Mouse (Mus musculus): ENCODE measurements around the gene Acad12. TPM values are rescaled to one million over a fixed set of nuclear protein-coding genes. Genes with fewer than 3 reads are reported as not detected.
A peak's percentile ranks its signal among the peaks of the same experiment; 100 is the strongest.
"Not testable (repeated sequence)": the region's sequence is repeated elsewhere in the genome, so short reads cannot be mapped to it uniquely, and the experiment has no call there.

Gene Acad12
- total RNA-seq, 2 experiments from 2014 or later: 1.5 to 4.5 TPM

DNA sequence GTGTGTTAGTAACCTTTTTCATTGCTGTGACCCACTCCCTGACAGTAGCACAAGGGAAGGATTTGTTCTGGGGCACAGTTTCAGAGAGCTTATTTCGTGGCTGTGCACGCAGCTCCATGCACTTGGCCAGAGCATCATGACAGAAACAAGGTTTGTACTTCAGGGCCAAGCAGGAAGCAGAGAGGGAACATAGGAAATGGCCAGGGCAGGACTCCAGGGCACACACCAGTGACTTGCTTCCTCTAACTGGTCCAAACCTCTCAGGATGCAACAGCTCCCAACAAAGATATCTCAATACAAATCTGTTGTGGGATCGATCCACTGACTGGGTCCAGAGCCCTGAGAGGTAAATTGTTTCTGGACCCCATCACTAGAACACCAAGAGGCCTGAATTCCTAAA lies 3.8 kb downstream of the Acad12 start:
- not testable (repeated sequence) for ATAC-seq (replicated peaks; ENCODE audit: poor library complexity)

DNA sequence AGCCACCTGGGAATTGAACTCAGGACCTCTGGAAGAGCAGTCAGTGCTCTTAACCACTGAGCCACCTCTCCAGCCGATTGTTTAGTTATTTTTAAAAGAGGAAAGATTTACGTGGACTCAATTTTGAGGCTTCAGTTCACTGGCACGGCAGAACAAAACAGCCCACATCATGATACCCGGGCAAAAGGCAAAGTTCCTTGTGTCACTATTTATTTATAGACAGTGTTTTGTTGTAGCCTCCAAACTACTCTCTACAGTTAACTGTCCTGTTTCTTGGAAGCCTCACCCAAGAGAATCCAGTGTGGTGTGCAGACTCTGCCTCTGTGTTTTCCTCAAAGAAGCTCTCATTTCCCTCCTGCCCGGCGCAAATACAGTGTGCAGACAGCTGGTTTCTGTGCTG lies 6.7 kb downstream of the Acad12 start:
- no peak for ATAC-seq (replicated peaks; ENCODE audit: poor library complexity)

DNA sequence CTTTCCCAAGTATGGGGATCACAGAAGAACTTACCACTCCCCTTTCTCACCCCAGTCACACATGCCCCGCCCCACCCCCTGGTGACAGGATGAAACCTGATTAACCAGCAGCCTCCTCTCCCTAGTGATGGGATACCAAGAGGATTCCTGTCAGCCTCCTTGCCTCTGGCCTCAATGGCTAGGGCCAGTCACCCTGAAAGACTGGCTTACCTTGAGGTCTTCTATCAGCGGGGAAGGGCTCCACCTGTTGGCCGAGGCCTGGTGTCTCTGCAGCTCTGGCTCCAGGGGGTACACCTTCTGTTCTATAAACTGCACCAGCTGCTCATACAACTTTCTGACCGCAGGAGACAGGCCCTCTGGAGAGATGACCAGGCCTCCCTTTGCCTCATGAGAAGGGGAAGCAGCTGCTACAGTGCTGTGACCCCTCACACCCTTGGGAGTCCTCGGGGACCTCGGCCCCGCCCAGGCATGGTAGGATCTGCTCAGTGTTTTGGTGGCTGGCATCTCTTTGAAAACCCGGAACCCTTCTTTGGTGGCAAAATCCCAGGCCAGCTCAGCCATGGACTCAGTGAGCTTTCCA lies 9.1 kb downstream of the Acad12 start:
- ATAC-seq (replicated peaks; ENCODE audit: poor library complexity): peak; percentile 52

DNA sequence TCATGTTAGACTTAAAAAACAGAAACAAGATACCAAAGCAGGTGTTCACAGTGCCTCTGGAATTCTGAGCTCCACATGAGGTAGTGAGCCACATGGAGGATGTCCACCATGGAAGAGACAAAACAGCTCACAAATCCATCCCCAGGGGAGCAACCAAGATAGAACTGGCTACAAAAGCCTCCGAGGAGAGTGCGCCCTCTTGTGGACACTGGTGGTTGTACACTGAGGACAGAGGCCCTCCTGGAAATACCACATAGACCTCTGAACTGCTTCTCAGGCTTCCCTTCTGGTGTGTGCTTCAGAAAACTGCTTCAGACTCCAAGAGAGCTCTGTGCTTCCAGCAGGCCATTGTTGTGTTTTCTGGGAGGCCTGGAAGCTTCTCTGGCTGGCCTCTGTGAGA lies 12.6 kb downstream of the Acad12 start:
- ATAC-seq (replicated peaks; ENCODE audit: poor library complexity): peak; percentile 86

DNA sequence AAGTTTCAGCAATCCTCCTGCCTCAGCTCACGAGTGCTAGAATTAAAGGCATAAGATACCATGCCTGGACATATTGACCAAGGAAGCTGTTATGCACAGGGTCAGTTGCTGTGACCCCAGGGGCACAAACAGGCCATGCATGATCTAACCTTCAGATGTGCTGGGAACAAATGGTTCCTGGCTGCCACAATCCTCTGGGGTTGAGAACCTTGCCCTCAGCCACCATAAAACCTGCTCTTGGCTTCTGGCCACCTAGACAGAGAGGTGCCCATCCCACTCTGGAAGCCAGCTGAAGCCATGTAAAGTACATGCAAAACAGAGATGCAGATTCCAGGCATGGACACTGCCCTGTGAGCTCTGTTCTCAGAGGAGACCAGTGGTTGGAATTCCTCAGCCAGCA lies 14.9 kb downstream of the Acad12 start:
- ATAC-seq (replicated peaks; ENCODE audit: poor library complexity): not testable (repeated sequence)

DNA sequence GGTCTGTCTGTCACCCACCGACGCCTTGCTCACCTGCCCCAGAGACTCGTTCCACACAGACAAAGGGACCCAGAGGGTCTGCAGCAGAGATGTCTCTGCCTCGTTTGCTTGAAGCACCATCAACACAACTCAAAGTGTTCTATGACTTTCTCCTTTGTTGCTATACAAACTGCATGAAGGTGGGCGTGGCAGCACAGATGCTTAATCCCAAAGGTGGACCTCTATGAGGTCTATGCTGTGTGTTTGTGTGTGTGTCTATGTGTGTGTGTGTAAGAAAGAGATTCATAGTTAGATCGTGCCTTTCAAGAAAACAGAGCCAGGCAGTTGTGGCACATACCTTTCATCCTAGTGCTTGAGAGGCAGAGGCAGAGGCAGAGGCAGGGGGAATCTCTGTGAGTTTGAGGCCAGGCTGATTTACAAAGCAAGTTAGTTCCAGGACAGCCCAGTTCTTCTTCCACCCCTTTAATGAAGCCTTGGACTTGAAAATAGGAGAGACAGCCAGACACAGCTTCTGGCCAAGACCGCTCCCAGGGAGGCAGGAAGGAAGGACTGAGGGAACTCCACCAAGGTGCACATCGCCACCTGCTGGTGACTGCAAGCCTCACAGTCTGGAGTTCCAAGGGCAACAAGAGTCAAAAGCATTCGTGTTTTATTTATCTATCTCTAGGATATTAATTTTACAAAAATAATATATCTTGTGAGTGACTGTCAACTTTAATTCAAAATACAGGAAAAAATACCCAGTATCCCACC lies 17.0 kb downstream of the Acad12 start:
- peak; percentile 93 for ATAC-seq (replicated peaks; ENCODE audit: poor library complexity)

DNA sequence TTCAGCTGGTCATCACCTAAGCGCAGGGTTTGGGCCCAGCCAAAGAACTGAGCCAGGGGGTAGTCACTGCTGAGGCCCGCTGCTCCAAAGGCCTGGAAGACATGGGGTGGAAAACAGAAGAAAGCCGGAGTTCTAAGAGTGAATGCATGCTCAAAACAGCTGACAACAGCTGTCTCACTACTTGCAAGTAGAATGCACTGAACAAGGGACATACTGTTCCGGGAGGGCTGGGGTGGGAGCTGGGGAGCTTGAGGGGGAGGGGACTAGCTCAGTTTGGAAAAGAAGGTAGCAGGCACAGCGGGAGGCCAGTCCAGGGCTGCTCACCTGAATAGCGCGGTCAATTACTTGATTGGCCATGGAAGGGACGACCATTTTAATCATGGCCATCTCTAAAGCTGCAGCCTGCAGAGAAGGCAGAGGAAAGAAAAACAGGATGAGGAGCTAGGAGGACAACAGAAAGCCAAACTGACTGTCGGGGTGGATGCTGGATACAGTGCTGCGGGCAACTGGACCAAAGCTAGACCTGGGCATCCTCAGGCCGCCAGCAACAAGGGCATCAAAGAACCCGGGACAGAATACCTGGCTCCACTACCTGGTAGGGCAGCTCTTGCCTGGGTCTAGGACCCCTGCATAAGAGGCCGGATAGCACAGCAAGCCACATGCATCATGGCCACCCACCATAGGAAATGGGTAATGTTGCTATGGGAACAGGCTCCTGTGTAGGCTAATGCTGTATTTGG lies 19.7 kb downstream of the Acad12 start:
- ATAC-seq (replicated peaks; ENCODE audit: poor library complexity): no peak

DNA sequence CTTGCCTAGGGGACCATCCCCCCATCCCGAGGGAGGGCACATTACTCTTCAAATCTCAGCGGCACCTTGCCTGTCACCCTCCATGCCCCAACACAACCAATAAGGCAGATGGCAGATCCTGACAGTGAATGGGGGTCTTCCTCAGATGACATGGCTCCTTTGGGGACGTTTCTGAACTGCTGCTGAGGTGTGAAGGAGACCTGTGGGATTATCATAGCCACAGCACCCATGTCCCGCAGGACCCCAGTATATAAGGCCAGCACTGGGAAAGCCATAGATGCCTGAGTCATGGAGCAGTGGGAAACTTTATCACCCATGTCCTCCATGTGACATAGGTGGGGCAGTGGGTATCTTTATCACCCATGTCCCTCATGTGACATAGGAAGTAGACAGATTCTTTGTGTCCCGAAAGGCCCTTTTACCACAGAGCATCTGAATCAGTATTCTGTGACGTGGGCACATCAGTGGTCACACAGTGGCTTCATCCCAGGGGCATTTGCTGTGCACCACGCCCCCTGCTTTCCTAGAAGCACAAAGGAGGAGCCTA lies 20.7 kb downstream of the Acad12 start:
- ATAC-seq (replicated peaks; ENCODE audit: poor library complexity): no peak

DNA sequence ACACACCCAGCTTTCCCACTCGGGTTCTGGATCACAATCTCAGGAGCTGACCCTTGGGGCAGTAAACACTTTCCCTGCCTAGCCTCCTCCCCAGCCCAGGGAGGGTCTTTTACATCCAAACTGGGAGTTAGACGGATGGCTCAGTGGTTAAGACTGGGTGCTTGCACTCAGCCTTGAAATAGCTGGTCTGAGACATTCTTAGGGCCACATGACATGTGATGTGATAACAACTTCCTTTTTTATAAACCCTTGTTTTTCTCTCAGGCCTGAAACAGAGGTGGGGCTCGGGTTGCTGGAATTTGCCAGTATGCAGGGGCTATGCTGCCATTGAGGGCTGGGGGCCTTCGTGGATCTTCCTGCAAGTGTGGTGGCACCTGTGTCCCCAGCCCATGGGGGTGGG lies 21.4 kb downstream of the Acad12 start:
- no peak for ATAC-seq (replicated peaks; ENCODE audit: poor library complexity)

DNA sequence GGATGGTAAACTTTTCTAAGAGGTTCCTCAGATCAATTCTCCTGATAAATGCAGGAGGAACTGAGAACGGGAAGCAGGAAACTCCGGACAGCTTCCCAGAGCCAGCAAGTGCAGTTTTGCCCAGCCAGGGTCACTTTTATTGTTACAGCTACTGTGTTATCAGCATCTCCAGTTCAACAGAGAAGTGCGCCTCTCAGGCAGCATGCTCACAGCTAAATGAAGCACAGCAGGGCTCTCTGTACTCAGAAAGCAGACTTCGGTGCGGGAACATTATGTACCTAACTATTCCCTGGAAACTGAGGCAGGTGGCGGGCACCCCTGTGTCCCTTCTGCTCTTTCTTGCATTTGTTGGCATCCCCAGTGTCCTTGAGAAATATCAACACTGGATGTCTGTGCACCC lies 22.5 kb downstream of the Acad12 start:
- no peak for ATAC-seq (replicated peaks; ENCODE audit: poor library complexity)

DNA sequence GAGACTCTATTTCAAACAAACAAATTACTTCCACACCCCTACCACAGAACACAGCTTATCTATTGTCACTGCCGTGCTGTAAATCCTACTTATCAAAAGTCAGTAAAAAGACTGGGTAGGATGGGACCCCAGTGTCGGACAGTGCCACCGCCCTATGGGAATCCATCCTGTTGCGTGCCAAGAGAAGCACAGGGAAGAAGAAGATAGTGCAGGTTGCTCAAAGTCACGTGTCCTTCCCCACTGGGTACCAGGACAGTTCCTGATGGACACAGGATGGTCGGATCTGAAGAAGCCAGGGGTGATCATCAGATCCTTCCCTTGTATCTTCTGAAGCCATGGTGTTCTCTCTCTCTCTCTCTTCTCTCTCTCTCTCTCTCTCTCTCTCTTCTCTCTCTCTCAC lies 23.0 kb downstream of the Acad12 start:
- ATAC-seq (replicated peaks; ENCODE audit: poor library complexity): no peak

DNA sequence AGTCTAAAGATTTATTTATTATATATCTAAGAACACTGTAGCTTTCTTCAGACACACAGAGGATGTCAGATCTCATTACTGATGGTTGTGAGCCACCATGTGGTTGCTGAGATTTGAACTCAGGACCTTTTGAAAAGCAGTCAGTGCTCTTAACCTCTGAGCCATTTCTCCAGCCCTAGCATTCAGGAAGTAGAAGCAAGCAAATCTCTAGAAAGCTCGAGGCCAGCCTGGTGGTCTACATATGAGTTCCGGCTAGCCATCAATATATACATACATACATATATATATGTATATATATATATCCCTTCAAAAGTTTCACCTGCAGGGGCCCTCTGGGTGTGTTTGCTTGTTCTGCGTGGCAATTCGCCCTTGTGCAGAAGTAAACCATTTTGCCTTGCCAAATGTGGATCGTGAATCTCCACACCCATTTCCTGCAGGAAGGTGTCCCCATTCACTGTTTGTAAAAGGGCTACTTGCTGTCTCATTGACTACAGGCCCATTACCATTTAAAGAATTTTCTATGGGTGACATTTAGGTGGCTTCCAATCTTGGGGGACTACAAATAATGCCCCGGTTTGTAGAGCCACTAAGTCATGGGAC lies 23.9 kb downstream of the Acad12 start:
- ATAC-seq (replicated peaks; ENCODE audit: poor library complexity): no peak

DNA sequence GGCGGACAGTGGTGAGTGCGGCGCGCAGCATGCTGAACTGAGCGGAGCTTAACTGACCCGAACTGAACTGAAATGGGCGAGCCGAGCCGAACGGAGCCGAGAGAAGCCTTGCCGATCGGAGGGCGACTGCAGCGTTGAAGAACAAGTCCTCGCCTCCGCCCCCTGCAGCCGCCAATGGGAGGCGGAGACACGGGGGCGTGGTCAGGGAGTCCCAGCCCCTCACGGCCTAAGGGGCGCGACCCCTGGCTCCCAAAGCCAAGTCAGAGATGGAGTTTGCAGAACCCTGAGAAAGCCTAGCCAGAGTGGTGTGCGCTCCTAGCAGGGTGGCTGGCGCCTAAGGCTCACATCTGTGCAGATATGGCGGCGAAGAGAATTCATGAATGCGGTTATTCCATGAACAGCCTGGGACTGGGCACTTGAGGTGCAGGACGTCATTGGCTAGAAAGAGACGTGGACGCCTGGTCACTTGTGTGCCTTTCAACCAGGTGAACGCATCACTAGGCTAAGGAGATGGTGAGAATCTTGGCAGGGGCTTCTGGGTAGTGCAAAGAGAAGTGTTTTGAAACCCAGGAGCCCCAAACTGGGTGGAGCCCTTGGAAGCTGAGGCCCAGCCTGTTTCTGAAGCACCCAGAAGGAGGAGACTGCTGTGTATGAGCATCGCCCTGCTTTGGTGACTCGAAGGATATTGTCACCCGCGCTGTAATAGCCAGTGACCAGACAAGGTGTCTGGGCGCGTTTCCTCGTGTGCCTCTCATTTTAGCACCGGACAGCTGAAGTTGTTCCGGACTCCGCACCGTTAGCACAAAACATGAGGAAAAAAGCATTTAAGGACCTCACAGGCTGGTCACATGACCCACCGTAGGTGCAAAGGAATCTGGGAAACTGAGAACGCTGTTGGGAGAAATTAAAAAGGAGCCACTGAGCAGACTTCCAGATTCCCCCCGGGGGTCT lies 25.0 kb downstream of the Acad12 start, which contains the start of gene Aldh2:
Gene Aldh2, minus strand, starts transcription at position 374 of the 951 bp plus-strand sequence.
- ATAC-seq (replicated peaks; ENCODE audit: poor library complexity): peak; percentile 84

DNA sequence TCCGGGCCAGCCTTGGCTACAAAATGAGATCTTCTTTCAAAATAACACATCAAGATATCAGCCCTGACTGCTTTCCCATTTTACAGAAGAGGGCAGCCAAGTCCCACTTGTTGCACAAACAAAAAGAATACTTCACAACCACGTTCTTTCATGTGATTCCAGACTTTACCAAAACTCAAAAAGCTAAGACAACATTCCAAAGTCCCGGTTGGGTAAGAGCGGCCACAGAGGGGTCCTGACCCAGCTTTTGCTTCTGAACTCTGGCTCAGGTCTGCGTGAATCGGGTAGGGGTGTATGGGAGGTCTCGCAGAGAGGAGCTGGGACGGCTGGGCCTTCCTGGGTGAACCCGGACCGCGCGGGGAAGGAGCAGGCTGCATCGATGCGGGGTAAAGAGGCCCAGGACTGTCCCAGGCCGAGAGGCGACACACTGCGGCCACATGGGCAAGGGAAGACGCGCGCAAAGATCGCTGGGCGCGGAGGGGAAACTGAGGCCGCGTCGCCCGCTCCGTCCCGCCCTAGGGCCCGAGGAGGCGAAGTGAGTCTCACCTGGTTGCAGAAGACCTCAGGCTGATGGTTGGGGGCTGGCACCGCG lies 25.8 kb downstream of the Acad12 start:
- no peak for ATAC-seq (replicated peaks; ENCODE audit: poor library complexity)

DNA sequence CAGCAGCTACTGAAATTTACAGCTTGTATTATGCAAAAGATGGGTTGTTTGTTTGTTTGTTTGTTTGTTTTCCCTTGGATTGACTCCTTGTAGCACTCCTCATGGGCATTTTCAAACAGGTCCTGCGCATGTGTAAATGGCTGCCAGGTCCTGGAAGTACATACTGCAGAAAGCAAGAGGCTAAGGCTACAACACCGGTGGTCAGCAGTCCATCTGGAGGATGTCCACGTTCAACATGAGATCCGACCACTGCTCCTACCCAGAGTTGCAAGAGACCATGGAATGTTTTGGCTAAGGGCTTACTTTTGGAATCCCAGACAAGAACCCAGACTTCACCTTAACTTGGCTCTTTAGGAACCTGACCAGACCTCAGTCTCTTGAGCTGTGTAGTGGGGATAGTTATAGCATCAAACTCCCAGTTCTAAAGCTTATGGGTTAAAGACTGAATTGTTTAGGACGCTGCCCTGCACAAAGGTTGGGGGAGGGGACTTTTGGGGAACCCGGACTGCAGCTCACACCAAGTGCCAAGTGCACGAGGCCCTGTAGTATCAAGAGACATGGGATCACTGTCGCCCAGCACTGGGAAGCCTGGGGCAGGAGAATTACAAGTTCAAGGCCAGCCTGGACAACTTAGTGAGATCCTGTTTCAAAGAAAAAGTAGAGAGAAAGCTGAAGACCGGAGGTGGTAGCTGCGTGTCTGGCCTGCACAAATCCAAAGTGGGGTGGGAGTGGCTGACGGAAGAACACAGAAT lies 26.5 kb downstream of the Acad12 start:
- ATAC-seq (replicated peaks; ENCODE audit: poor library complexity): no peak

DNA sequence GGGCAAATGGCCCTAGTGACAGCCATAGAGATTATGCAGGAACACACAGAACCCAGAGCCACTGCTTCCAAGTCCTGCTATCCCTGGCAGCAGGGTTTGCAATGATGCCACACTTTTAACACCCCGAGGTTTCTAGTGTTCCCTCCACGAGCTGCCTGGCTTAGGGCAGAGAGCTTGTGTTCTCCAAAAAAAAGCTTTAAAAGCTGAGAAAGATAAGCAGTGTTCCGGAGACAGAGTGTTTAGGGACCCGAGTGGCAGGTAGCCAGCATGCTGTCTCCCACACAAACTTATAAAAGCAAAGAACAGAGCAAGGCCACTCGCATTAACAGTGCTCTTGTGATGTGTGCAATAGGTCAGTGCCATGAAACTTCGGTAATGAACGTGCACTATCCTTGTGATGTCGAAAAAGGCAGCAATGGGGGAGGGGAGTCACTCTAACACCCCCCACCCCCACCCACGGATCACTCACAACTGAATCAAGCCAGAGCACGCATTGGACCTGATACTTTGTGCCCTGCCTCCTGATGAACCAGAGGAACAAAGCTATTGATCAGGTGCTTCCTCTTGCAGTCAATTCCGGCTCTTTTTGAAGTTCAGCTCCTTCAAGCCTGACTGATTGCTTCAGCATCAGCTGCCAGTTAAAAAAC lies 27.2 kb downstream of the Acad12 start:
- ATAC-seq (replicated peaks; ENCODE audit: poor library complexity): no peak

DNA sequence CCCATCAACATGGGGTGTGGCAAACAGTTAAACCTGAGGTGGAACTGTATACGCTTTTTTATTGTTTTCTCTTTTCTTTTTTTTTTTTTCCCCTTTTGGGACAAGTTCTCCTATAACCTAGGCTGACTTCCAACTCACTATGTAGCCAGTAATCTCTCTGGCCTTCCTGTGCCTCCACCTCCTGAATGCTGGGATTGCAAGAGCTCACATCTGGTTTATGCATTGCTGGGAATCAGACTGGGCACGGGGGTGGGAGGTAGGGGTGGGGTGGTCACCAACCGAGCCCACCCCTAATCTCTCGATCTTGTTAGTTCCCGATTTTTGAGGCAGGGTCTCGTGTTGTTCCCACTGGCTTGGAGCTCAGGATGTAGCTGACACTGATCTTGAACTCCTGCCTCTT lies 28.8 kb downstream of the Acad12 start:
- no peak for ATAC-seq (replicated peaks; ENCODE audit: poor library complexity)

DNA sequence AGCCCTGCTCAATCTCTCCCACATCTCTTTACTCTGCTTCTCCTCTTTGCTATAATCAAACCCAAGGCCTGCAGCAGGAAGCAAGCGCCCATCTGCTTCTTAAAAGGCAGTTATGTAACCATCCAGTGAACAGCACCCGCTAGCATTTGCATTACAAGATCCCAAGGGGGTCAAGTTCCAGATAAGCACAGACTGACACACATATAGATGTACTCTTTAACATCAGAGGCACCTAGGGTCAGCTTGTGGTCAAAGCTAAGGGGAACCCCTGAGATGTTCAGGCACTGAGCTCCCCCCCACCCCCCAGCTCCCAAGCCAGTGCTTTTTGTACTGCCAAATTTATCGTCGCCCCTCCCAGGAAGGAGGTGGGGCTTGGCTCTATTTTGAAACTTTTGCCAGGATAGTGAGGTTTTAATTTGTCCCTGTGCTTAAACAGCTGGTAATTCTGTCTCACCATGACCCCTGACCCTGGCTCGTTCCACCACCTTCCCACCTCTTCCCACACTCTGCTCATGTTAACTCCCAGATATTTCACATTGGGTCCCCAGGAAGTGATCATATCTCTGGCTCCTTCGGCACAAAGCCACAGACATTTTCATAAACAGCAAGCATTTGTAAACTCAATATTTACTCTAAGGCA lies 32.2 kb downstream of the Acad12 start:
- ATAC-seq (replicated peaks; ENCODE audit: poor library complexity): peak; percentile 59

All from megakaryocyte progenitor cell, adult 5-6 weeks (primary cell).